Mouse (Mus musculus) E14TG2a.4 (cell line): Measurements from ENCODE around the gene Tbk1.

ENCODE experiments used
- CTCF ChIP-seq: conservative IDR thresholded peaks from 2 replicates; pipeline ENCODE4 v1.5.1; 2014; ENCODE audit warnings: low read length
- NANOG ChIP-seq: IDR thresholded peaks from 2 replicates; pipeline ENCODE4 v1.6.1; 2014; ENCODE audit warnings: borderline replicate concordance, low read length, mixed read lengths

DNA sequence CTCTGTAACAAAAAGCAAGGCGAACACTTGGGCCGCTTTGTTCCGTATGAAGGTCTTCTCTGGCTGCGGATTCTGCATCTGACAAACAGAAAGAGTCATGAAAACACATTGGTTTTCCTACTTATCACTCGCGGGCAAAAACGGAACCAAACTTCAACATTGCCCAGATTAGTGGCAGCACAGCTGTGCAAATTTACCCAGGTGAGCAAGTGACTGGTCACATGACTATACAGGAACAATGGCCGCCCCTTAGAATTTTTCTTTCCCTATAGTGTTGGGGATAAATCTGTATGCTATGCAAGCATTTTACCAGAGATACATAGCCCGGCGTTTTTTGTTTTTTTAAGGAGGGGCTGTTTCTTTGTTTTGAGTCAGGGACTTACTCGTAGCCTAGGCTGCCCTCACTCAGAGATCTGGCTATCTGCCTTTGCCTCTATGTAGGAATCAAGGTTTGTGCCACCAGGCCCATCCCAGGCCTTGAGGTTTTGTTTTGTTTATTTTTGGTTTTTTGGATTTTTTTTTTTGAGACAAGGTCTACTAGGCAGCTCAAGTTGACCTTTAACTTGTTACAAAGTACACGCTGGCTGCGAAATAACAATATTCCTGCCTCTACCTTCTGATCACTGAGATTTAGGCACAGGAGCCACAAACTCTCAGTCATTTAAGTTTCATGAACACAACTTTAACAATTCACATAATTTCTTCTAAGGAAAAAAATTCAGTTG is 28.7 kb upstream of the Tbk1 start:
- no peak for TF ChIP-seq CTCF
- no peak for TF ChIP-seq NANOG
